Mouse (Mus musculus) adrenal gland, postnatal 36 days (tissue): ENCODE measurements at regions not wholly inside any gene's neighbourhood (a gene's known extent, or its start where the extent isn't known, plus 50 kb on each side); places are given as distances from the start of the nearest gene placed in this dataset.
A peak's percentile ranks its signal among the peaks of the same experiment; 100 is the strongest.

Experiments used
- DNase-seq, 2 experiments: peaks; one replicate each; pipeline ENCODE4 v3.0.0; 2021; ENCODE audit warnings: mixed read lengths in 1 of 2

DNA sequence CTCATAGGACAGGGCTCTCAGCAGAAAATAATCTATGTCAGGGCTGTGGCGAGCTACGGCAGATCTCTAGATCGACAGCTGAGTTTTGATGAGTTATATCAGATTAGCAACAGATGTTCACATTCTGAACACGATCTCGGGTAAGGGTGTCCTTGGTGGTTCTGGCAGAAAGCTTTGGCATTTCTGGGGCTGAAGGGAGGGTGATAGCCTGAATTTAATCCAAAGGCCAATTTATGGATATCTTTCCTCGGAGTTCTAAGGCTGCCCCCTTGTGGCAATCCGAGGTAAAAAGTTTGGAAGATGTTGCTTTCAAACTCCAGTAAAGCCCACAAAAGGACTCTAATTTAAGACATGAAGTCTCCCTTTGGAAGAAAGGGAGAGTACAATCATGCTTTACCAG, 101.3 kb upstream of the Luzp2 start:
- DNase-seq, result peak; percentile 67 to 72

DNA sequence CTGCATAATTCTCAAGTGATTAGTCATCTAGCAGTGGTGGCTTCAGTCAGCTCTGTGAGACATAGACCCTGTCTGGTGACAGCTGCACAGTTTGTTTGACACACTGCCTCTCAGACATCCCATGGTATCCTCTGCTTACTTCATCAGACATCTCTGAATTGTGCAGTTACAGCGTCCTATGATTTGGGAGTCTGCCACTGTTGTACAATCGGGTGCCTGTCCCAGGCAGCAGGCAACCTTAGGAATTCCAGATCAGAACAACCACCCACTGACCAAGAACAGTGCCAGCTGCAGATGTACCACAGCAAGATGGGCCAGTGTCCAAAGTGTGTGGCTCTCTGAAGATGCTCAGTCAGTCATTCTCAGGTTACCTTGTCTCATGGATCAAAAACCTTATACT, 100.4 kb upstream of the Luzp2 start:
- DNase-seq, result no peak

DNA sequence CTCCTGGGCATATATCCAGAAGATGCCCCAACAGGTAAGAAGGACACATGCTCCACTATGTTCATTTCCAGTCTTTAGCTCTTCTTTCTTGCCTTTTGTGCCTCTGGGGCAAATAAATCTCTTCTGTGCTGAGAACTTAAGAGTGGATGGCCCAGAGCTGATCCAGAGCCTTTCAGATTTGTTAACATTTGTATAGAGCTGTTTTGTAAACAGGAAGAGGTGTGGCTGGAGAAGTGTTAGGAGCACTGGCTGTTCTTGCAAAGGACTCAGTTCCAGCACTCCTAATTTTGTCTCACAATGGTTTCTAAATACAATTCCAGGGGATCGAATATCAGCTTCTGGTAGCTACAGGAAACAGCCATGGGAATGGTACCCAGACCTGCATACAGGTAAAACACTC, 68.0 kb upstream of the Luzp2 start:
- no peak for DNase-seq

DNA sequence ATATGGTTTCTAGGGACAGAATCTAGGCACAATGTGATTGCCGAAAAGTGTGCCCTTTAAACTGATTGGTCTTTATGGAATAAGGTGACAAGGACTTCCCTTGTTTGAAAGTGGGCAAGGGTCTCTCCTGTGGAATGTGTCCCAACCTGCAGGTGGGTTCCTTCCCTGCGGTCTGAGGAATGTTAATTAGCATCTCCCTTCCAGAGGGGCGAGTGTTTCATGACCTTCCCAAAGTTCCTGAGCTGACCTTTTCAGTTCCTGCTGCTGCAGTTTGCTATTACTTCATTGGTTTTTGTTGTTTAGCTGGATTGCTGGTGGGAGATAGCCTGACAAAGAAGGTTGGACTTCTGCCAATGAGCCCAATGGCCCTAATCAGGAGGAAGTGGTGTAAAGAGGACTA, 66.6 kb upstream of the Luzp2 start:
- DNase-seq, result no peak

DNA sequence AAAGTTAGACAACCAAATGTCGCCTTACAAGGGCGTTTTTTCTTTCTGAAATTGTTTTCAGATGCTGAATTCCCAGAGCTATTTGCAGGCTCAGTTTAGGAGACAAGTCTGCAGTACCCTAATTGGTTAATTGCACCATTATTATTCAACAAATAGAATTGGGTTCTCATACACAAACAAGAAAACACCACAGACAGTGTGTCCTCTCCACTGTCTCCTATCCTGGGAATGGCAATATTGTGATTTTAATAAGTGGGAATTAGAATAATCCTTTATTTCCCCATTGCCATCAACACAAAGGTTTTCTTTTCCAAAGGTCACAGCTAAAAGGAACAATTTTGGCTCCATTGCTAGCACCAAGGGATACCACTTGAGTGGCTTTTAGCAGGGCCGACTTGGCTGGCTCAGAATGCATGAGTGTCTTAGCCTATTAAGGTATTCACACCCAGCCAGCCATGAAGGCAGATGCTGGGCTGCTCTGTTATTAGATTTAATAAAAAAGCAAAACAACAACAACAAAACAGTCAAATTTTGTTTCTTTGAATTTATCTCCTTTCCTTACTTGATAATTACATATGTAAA, 53.3 kb upstream of the Luzp2 start:
- no peak for DNase-seq

DNA sequence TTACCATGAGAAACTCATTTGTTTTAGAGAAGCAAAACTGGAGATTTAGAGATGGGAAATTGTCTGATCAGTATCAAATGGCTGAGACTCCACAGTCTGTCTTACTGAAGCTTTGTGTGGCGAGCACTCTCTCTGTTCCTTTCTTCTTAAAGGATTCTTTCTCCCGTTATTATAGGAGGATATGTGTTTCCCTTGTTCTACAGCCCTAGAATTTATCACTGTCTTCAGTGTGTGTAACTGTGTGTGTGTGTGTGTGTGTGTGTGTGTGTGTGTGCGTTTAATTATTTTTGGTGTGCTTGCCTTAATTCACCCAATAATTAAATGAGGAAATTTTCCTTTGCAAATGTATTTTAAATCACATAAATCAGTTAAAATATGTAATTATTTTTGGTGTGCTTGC, 52.7 kb upstream of the Luzp2 start:
- DNase-seq, result no peak

DNA sequence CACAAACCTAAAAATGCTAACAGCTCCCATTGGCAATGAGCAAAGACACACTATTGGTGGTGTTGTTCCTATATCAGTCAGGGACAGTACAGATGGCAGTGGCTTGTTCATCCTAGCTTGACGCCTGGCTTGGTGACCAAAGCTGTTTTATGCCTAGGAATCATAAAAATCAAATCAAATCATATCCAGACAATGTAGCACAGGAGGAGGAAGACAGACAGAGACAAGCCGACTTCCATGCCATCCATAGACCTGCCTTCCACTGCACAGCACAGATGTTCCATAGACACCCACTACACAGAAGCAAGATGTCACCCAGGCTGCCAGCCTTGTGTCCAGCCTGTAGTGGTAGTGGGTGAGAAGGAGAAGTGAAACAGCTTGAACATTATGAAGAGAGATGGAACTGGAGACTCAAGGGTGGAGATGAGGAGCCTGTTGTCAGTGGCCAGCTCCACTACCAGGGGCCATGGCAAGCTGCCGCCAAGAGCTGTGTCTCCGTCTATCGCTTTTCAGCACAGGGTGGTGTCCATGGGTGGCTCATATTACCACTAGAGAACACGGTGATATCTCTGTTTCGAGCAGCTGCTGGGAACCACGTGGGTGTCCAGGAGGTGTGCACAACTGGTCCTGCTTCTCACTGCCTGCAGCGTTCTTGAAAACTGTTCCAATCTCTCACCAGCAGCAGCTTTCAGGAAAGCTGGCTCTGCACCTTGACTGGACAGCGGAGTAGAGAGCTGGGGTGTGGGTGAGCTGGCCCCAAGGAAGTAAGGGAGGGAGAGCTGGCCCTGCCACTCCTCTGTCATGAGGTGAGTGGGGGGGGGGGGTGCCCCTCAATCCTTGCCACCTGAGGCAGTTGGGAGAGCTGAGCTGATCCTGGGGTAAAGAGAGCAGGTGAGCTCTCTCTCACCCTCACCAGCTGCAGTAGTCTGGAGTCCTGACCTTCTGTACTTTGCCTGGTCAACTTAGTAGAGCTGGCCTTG, 51.5 kb upstream of the Luzp2 start:
- no peak for DNase-seq
